Mouse (Mus musculus) midbrain, embryonic 15.5 days (tissue): ENCODE measurements around the gene Lrguk. TPM values are rescaled to one million over a fixed set of nuclear protein-coding genes. Genes with fewer than 3 reads are reported as not detected.

ENCODE experiments used
- ATAC-seq: fragments of 200-750 bp; cut with Nextera tagmentation; replicated peaks from 2 replicates; pipeline ENCODE4 v1.8.0; 2017; ENCODE audit warnings: moderate TSS enrichment
- H3K27ac ChIP-seq: fragments of 300-500 bp; sonication (generic); 2 replicates; pipeline ENCODE4 v1.5.1; 2015; ENCODE audit warnings: mild to moderate bottlenecking, inconsistent platforms
- H3K27me3 ChIP-seq: fragments of 300-500 bp; sonication (generic); replicated peaks from 2 replicates; pipeline ENCODE4 v1.6.1; 2015; ENCODE audit warnings: inconsistent platforms
- H3K36me3 ChIP-seq: fragments of 300-500 bp; sonication (generic); replicated peaks from 2 replicates; pipeline ENCODE4 v1.6.1; 2015; ENCODE audit warnings: inconsistent platforms
- H3K4me1 ChIP-seq: fragments of 300-500 bp; sonication (generic); 2 replicates; pipeline ENCODE4 v1.6.1; 2015; ENCODE audit warnings: inconsistent platforms
- H3K4me2 ChIP-seq: fragments of 300-500 bp; sonication (generic); 2 replicates; pipeline ENCODE4 v1.6.1; 2015; ENCODE audit warnings: inconsistent platforms, mild to moderate bottlenecking, moderate library complexity
- H3K4me3 ChIP-seq: fragments of 300-500 bp; sonication (generic); 2 replicates; pipeline ENCODE4 v1.5.1; 2015; ENCODE audit warnings: mild to moderate bottlenecking, inconsistent platforms
- H3K9ac ChIP-seq: fragments of 300-500 bp; sonication (generic); 2 replicates; pipeline ENCODE4 v1.6.1; 2015; ENCODE audit warnings: mild to moderate bottlenecking, inconsistent platforms
- H3K9me3 ChIP-seq: fragments of 300-500 bp; sonication (generic); 2 replicates; pipeline ENCODE4 v1.6.1; 2016; ENCODE audit warnings: inconsistent platforms
- WGBS: fragments of 180-500 bp; shearing (Covaris S2); methylation state at CpG from one replicate; pipeline ENCODE4 v1.1.7; 2015; ENCODE audit warnings: mixed read lengths; 5-methylcytosine and 5-hydroxymethylcytosine counted together
- polyA plus RNA-seq: library from polyadenylated mRNA; unstranded; fragments of >200 nt; fragmentation: Nextera tagmentation; extraction: Ambion mirVana; gene quantifications from 2 replicates; pipeline ENCODE4 v1.2.1, GENCODE M21; 2015

Gene Lrguk
- polyA plus RNA-seq, 1 experiment from 2014 or later: 0.96 TPM

GRCm38 (mm10) chr6:34034577-34035461 lies 5.6 kb downstream of the Lrguk start:
- Histone ChIP-seq H3K4me1 (peaks cover 13% of the 10 kb centered on the region), H3K9ac (no peak overlapping the region), H3K4me3 (no peak overlapping the region), H3K9me3 (no peaks in the 10 kb centered on the region), H3K27ac (no peak overlapping the region), H3K36me3 (no peaks in the 10 kb centered on the region), H3K4me2 (no peak overlapping the region), H3K27me3 (no peaks in the 10 kb centered on the region)
- 43% methylated on average over 15 of the region's 15 CpGs for WGBS
- peak; percentile 68; the same call in 1 of the 2 replicates for ATAC-seq

GRCm38 (mm10) chr6:34040624-34041235 lies 11.5 kb downstream of the Lrguk start:
- peak; percentile 59 for ATAC-seq
- H3K27ac ChIP-seq: no peak overlapping the region
- H3K4me2 ChIP-seq: no peak overlapping the region

GRCm38 (mm10) chr6:34041589-34042280 lies 12.5 kb downstream of the Lrguk start:
- H3K27ac ChIP-seq: no peak overlapping the region
- H3K9me3 ChIP-seq: no peaks in the 10 kb centered on the region
- no peak for ATAC-seq
- no peak overlapping the region for H3K9ac ChIP-seq
- no peak overlapping the region for H3K4me3 ChIP-seq
- WGBS: 86% methylated on average over 11 of the region's 11 CpGs
- H3K27me3 ChIP-seq: no peaks in the 10 kb centered on the region
- no peaks in the 10 kb centered on the region for H3K36me3 ChIP-seq
- 0 out of 2 replicates have a peak, but pooled peaks cover 5% of the 10 kb centered on the region for H3K4me1 ChIP-seq
- no peak overlapping the region for H3K4me2 ChIP-seq

More at GRCm38 (mm10) chr6:34040624-34041235, 11.5 kb downstream of the Lrguk start:
- Histone ChIP-seq H3K9ac (no peak overlapping the region), H3K36me3 (no peaks in the 10 kb centered on the region), H3K4me1 (0 out of 2 replicates have a peak, but pooled peaks cover 5% of the 10 kb centered on the region), H3K27me3 (no peaks in the 10 kb centered on the region), H3K9me3 (no peaks in the 10 kb centered on the region), H3K4me3 (no peak overlapping the region)
- 42% methylated on average over 12 of the region's 12 CpGs for WGBS

GRCm38 (mm10) chr6:34044228-34044811 lies 15.1 kb downstream of the Lrguk start:
- no peak for ATAC-seq
- 0 out of 2 replicates have a peak, but pooled peaks cover 5% of the 10 kb centered on the region for H3K4me1 ChIP-seq
- no peak overlapping the region for H3K4me2 ChIP-seq
- H3K36me3 ChIP-seq: no peaks in the 10 kb centered on the region
- H3K27ac ChIP-seq: no peak overlapping the region
- H3K9ac ChIP-seq: no peak overlapping the region
- H3K4me3 ChIP-seq: no peak overlapping the region
- H3K9me3 ChIP-seq: no peaks in the 10 kb centered on the region
- WGBS: 66% methylated on average over 12 of the region's 12 CpGs
- H3K27me3 ChIP-seq: no peaks in the 10 kb centered on the region

GRCm38 (mm10) chr6:34044846-34045540 lies 15.7 kb downstream of the Lrguk start:
- Histone ChIP-seq H3K4me2 (no peak overlapping the region), H3K9me3 (no peaks in the 10 kb centered on the region), H3K9ac (no peak overlapping the region), H3K36me3 (no peaks in the 10 kb centered on the region), H3K4me1 (0 out of 2 replicates have a peak, but pooled peaks cover 5% of the 10 kb centered on the region), H3K4me3 (no peak overlapping the region), H3K27ac (no peak overlapping the region), H3K27me3 (no peaks in the 10 kb centered on the region)
- ATAC-seq: no peak
- 72% methylated on average over 9 of the region's 9 CpGs for WGBS

GRCm38 (mm10) chr6:34046551-34047186 lies 17.4 kb downstream of the Lrguk start:
- no peak overlapping the region for H3K4me3 ChIP-seq
- H3K9me3 ChIP-seq: no peaks in the 10 kb centered on the region
- no peak overlapping the region for H3K4me2 ChIP-seq
- 63% methylated on average over 11 of the region's 11 CpGs for WGBS
- no peaks in the 10 kb centered on the region for H3K36me3 ChIP-seq
- H3K9ac ChIP-seq: no peak overlapping the region
- no peaks in the 10 kb centered on the region for H3K27me3 ChIP-seq
- no peak for ATAC-seq
- no peaks in the 10 kb centered on the region for H3K4me1 ChIP-seq
- H3K27ac ChIP-seq: no peak overlapping the region

GRCm38 (mm10) chr6:34049433-34049832 lies 20.2 kb downstream of the Lrguk start:
- H3K27ac ChIP-seq: no peak overlapping the region

GRCm38 (mm10) chr6:34059741-34060140 lies 30.5 kb downstream of the Lrguk start:
- Histone ChIP-seq H3K27ac (no peak overlapping the region), H3K4me3 (no peak overlapping the region), H3K9me3 (no peaks in the 10 kb centered on the region), H3K36me3 (no peaks in the 10 kb centered on the region), H3K4me1 (no peaks in the 10 kb centered on the region), H3K4me2 (no peak overlapping the region), H3K9ac (no peak overlapping the region), H3K27me3 (no peaks in the 10 kb centered on the region)
- ATAC-seq: no peak
- WGBS: 92% methylated on average over 6 of the region's 6 CpGs

More at GRCm38 (mm10) chr6:34049433-34049832, 20.2 kb downstream of the Lrguk start:
- no peak for ATAC-seq
- Histone ChIP-seq H3K9ac (no peak overlapping the region), H3K9me3 (no peaks in the 10 kb centered on the region), H3K27me3 (no peaks in the 10 kb centered on the region), H3K4me2 (no peak overlapping the region), H3K4me1 (no peaks in the 10 kb centered on the region), H3K4me3 (no peak overlapping the region), H3K36me3 (no peaks in the 10 kb centered on the region)
- WGBS: 48% methylated on average over 2 of the region's 2 CpGs

- Histone ChIP-seq H3K27me3 (no peaks in the 10 kb centered on the region), H3K4me2 (no peak overlapping the region), H3K9me3 (no peaks in the 10 kb centered on the region), H3K9ac (no peak overlapping the region), H3K36me3 (no peaks in the 10 kb centered on the region), H3K27ac (no peak overlapping the region), H3K4me1 (no peaks in the 10 kb centered on the region), H3K4me3 (no peak overlapping the region)
- no peak for ATAC-seq
- WGBS: 92% methylated on average over 7 of the region's 7 CpGs
These were observed 37.5 kb downstream of the Lrguk start for GRCm38 (mm10) chr6:34066790-34067189.

GRCm38 (mm10) chr6:34067271-34067670 lies 38.0 kb downstream of the Lrguk start:
- Histone ChIP-seq H3K4me1 (no peaks in the 10 kb centered on the region), H3K9ac (no peak overlapping the region), H3K9me3 (no peaks in the 10 kb centered on the region), H3K27me3 (no peaks in the 10 kb centered on the region), H3K27ac (no peak overlapping the region), H3K4me3 (no peak overlapping the region), H3K36me3 (no peaks in the 10 kb centered on the region), H3K4me2 (no peak overlapping the region)
- no peak for ATAC-seq
- 96% methylated on average over 8 of the region's 8 CpGs for WGBS

- H3K4me3 ChIP-seq: no peak overlapping the region
- H3K36me3 ChIP-seq: no peaks in the 10 kb centered on the region
- WGBS: 28% methylated on average over 5 of the region's 5 CpGs
- no peaks in the 10 kb centered on the region for H3K27me3 ChIP-seq
- no peaks in the 10 kb centered on the region for H3K4me1 ChIP-seq
- H3K27ac ChIP-seq: no peak overlapping the region
- no peak overlapping the region for H3K9ac ChIP-seq
- H3K4me2 ChIP-seq: no peak overlapping the region
- no peaks in the 10 kb centered on the region for H3K9me3 ChIP-seq
- ATAC-seq: no peak
These were observed 42.7 kb downstream of the Lrguk start for GRCm38 (mm10) chr6:34071936-34072335.
